ENCODE assay signal across 8 mouse cellular contexts in the genomic region with DNA sequence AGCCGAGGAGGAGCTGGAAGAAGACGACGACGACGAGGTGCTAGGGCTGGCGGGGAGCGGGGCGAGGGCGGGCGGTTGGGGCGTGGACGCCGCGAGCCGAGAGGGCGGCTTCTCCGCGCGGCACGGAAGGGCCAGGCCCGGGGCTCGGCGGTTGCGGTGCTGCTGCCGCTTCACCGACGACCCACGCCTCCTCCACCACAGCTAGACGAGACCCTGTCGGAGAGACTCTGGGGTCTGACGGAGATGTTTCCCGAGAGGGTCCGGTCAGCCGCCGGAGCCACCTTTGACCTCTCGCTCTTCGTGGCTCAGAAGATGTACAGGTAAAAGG. TPM values are rescaled to one million over a fixed set of nuclear protein-coding genes. Genes with fewer than 3 reads are reported as not detected.
DNase-seq lines count a peak whose midpoint lies in the region; ATAC-seq lines count a peak whose summit lies in the region.

No protein-coding gene starts in this region.

- no peaks in the 10 kb centered on the region for H3K9me3 ChIP-seq in heart, embryonic 16.5 days (replicated peaks; ENCODE audit: control insufficient read depth, low read length)
- H3K9me3 ChIP-seq in hindbrain, embryonic 11.5 days (ENCODE audit: control insufficient read depth, low read length), result no peaks in the 10 kb centered on the region
- H3K9me3 ChIP-seq in midbrain, embryonic 13.5 days, result no peaks in the 10 kb centered on the region

- WGBS in heart, embryonic 16.5 days, result under 1% methylated on average over 35 of the region's 37 CpGs
- under 1% methylated on average over 30 of the region's 37 CpGs for WGBS in hindbrain, embryonic 11.5 days
- under 1% methylated on average over 34 of the region's 37 CpGs for WGBS in midbrain, embryonic 13.5 days

- H3K27ac ChIP-seq in heart, embryonic 16.5 days (ENCODE audit: low read length), result peak overlapping the region; percentile 58
- H3K27ac ChIP-seq in hindbrain, embryonic 11.5 days (ENCODE audit: low read depth, low read length), result no peak overlapping the region
- 0 out of 2 replicates have a peak overlapping the region, but pooled peaks have one; percentile 56 for H3K27ac ChIP-seq in midbrain, embryonic 13.5 days

- 0 out of 2 replicates have a peak, but pooled peaks have one; percentile 5 for ATAC-seq in heart, embryonic 16.5 days (replicated peaks; ENCODE audit: extremely low read depth, insufficient read depth, low FRiP score)
- peak; percentile 45 for ATAC-seq in activated CD4-positive, CD25-positive, alpha-beta regulatory T cell, adult 4 months
- peak; percentile 66 for ATAC-seq in hindbrain, embryonic 11.5 days (ENCODE audit: low FRiP score)
- ATAC-seq in midbrain, embryonic 13.5 days, result peak; percentile 74
- ATAC-seq in megakaryocyte-erythroid progenitor cell, adult 5-6 weeks (replicated peaks; ENCODE audit: low FRiP score, low TSS enrichment, poor library complexity, severe bottlenecking), result no peak
- ATAC-seq in inflammation-experienced regulatory T-cells, adult 6 months, result no peak

- no peaks in the 10 kb centered on the region for H3K27me3 ChIP-seq in heart, embryonic 16.5 days (ENCODE audit: control insufficient read depth, insufficient read depth, low read length)
- no peaks in the 10 kb centered on the region for H3K27me3 ChIP-seq in hindbrain, embryonic 11.5 days (ENCODE audit: control insufficient read depth, insufficient read depth, low read length)
- H3K27me3 ChIP-seq in midbrain, embryonic 13.5 days, result no peaks in the 10 kb centered on the region

- no peak for DNase-seq in heart, adult 11 months
- DNase-seq in hindbrain, embryonic 11.5 days (ENCODE audit: low spot score), result no peak
- no peak for DNase-seq in kidney, adult 11 months

- H3K4me1 ChIP-seq in heart, embryonic 16.5 days (ENCODE audit: control insufficient read depth, insufficient read depth, low read length), result peaks cover 21% of the 10 kb centered on the region
- peaks cover 3% of the 10 kb centered on the region; the same call in 1 of the 2 replicates for H3K4me1 ChIP-seq in hindbrain, embryonic 11.5 days (replicated peaks; ENCODE audit: control insufficient read depth, insufficient read depth, low read length)
- peaks cover 7% of the 10 kb centered on the region for H3K4me1 ChIP-seq in midbrain, embryonic 13.5 days (replicated peaks)

- H3K4me2 ChIP-seq in heart, embryonic 16.5 days (ENCODE audit: low read depth, low read length), result peak overlapping the region; percentile 71
- peak overlapping the region; percentile 74 for H3K4me2 ChIP-seq in hindbrain, embryonic 11.5 days (replicated peaks; ENCODE audit: low read depth, low read length)
- H3K4me2 ChIP-seq in midbrain, embryonic 13.5 days (replicated peaks), result peak overlapping the region; percentile 90

- peak overlapping the region; percentile 95 for H3K9ac ChIP-seq in heart, embryonic 16.5 days (ENCODE audit: low read length)
- H3K9ac ChIP-seq in hindbrain, embryonic 11.5 days (ENCODE audit: low read depth, low read length), result peak overlapping the region; percentile 83
- peak overlapping the region; percentile 85 for H3K9ac ChIP-seq in midbrain, embryonic 13.5 days (replicated peaks)

- H3K36me3 ChIP-seq in heart, embryonic 16.5 days (ENCODE audit: control insufficient read depth, insufficient read depth), result peaks cover 28% of the 10 kb centered on the region
- peaks cover 5% of the 10 kb centered on the region; the same call in 1 of the 2 replicates for H3K36me3 ChIP-seq in hindbrain, embryonic 11.5 days (ENCODE audit: control insufficient read depth, insufficient read depth, low read length)
- H3K36me3 ChIP-seq in midbrain, embryonic 13.5 days, result peaks cover 60% of the 10 kb centered on the region

- H3K4me3 ChIP-seq in heart, embryonic 16.5 days (ENCODE audit: low read length), result peak overlapping the region; percentile 94
- H3K4me3 ChIP-seq in hindbrain, embryonic 11.5 days (ENCODE audit: low read depth, low read length), result peak overlapping the region; percentile 93
- peak overlapping the region; percentile 93 for H3K4me3 ChIP-seq in midbrain, embryonic 13.5 days (replicated peaks)

RNA-seq across cellular contexts. Expression of a gene that starts 0.3 kb away (rescaled TPM):
- 245 and 258 TPM in 2 replicates for polyA plus RNA-seq in heart, embryonic 16.5 days (2015; fragmentation: Nextera tagmentation; extraction: Ambion mirVana)
- 100 to 1,000 TPM; 217 to 224 TPM for polyA plus RNA-seq in activated CD4-positive, CD25-positive, alpha-beta regulatory T cell, adult 4 months (2017; shearing (Covaris generic))
- polyA plus RNA-seq in hindbrain, embryonic 11.5 days (2014; fragmentation: Nextera tagmentation; extraction: Ambion mirVana), result 337 and 338 TPM in 2 replicates
- polyA plus RNA-seq in midbrain, embryonic 13.5 days (2015; fragmentation: Nextera tagmentation; extraction: Ambion mirVana), result 254 and 260 TPM in 2 replicates
- total RNA-seq in megakaryocyte-erythroid progenitor cell, adult 5-6 weeks (2014; fragmentation: Nextera tagmentation), result 195 and 205 TPM in 2 replicates
- total RNA-seq in megakaryocyte-erythroid progenitor cell, adult 5-6 weeks (2017), result 85.4 and 108 TPM in 2 replicates
- polyA plus RNA-seq in inflammation-experienced regulatory T-cells, adult 6 months (2017; shearing (Covaris generic)), result 100 to 1,000 TPM; 185 to 255 (median 187) TPM

RNA-seq across cellular contexts. Expression of a gene that starts 11.9 kb away (rescaled TPM):
- 59.5 and 59.8 TPM in 2 replicates for polyA plus RNA-seq in heart, embryonic 16.5 days (2015; fragmentation: Nextera tagmentation; extraction: Ambion mirVana)
- 10 to 100 TPM; 16.2 to 17.6 TPM for polyA plus RNA-seq in activated CD4-positive, CD25-positive, alpha-beta regulatory T cell, adult 4 months (2017; shearing (Covaris generic))
- 74.6 and 76.1 TPM in 2 replicates for polyA plus RNA-seq in hindbrain, embryonic 11.5 days (2014; fragmentation: Nextera tagmentation; extraction: Ambion mirVana)
- 92.4 and 94.9 TPM in 2 replicates for polyA plus RNA-seq in midbrain, embryonic 13.5 days (2015; fragmentation: Nextera tagmentation; extraction: Ambion mirVana)
- total RNA-seq in megakaryocyte-erythroid progenitor cell, adult 5-6 weeks (2014; fragmentation: Nextera tagmentation), result 18.3 and 32.9 TPM in 2 replicates
- total RNA-seq in megakaryocyte-erythroid progenitor cell, adult 5-6 weeks (2017), result 57.0 and 65.7 TPM in 2 replicates
- polyA plus RNA-seq in inflammation-experienced regulatory T-cells, adult 6 months (2017; shearing (Covaris generic)), result 10 to 100 TPM; 15.7 to 18.3 (median 16.8) TPM

RNA-seq across cellular contexts. Expression of a gene that starts 12.2 kb away (rescaled TPM):
- polyA plus RNA-seq in heart, embryonic 16.5 days (2015; fragmentation: Nextera tagmentation; extraction: Ambion mirVana), result 0.75 and 1.1 TPM in 2 replicates
- polyA plus RNA-seq in activated CD4-positive, CD25-positive, alpha-beta regulatory T cell, adult 4 months (2017; shearing (Covaris generic)), result under 1 TPM in 1 of 2 experiments, not detected in 1; 0.26 TPM
- polyA plus RNA-seq in hindbrain, embryonic 11.5 days (2014; fragmentation: Nextera tagmentation; extraction: Ambion mirVana), result 3.7 and 6.0 TPM in 2 replicates
- 6.8 and 6.9 TPM in 2 replicates for polyA plus RNA-seq in midbrain, embryonic 13.5 days (2015; fragmentation: Nextera tagmentation; extraction: Ambion mirVana)
- 1.1 and 11.4 TPM in 2 replicates for total RNA-seq in megakaryocyte-erythroid progenitor cell, adult 5-6 weeks (2014; fragmentation: Nextera tagmentation)
- total RNA-seq in megakaryocyte-erythroid progenitor cell, adult 5-6 weeks (2017), result 2.2 TPM in 1 of 2 replicates, not detected in the other
- under 1 TPM in 2 of 3 experiments, not detected in 1; 0.26 to 0.75 TPM for polyA plus RNA-seq in inflammation-experienced regulatory T-cells, adult 6 months (2017; shearing (Covaris generic))

RNA-seq across cellular contexts. Expression of a gene that starts 16.8 kb away (rescaled TPM):
- 22.3 and 23.2 TPM in 2 replicates for polyA plus RNA-seq in heart, embryonic 16.5 days (2015; fragmentation: Nextera tagmentation; extraction: Ambion mirVana)
- 1 to 10 TPM; 2.9 to 3.6 TPM for polyA plus RNA-seq in activated CD4-positive, CD25-positive, alpha-beta regulatory T cell, adult 4 months (2017; shearing (Covaris generic))
- 12.2 and 14.7 TPM in 2 replicates for polyA plus RNA-seq in hindbrain, embryonic 11.5 days (2014; fragmentation: Nextera tagmentation; extraction: Ambion mirVana)
- 18.4 and 20.6 TPM in 2 replicates for polyA plus RNA-seq in midbrain, embryonic 13.5 days (2015; fragmentation: Nextera tagmentation; extraction: Ambion mirVana)
- 43.6 and 59.8 TPM in 2 replicates for total RNA-seq in megakaryocyte-erythroid progenitor cell, adult 5-6 weeks (2014; fragmentation: Nextera tagmentation)
- total RNA-seq in megakaryocyte-erythroid progenitor cell, adult 5-6 weeks (2017), result 43.8 and 49.8 TPM in 2 replicates
- polyA plus RNA-seq in inflammation-experienced regulatory T-cells, adult 6 months (2017; shearing (Covaris generic)), result 1 to 10 TPM; 3.3 to 4.6 (median 4.1) TPM

RNA-seq across cellular contexts. Expression of a gene that starts 19.7 kb away (rescaled TPM):
- 29.4 and 30.3 TPM in 2 replicates for polyA plus RNA-seq in heart, embryonic 16.5 days (2015; fragmentation: Nextera tagmentation; extraction: Ambion mirVana)
- polyA plus RNA-seq in activated CD4-positive, CD25-positive, alpha-beta regulatory T cell, adult 4 months (2017; shearing (Covaris generic)), result 10 to 100 TPM; 21.2 to 24.9 TPM
- 28.1 and 33.9 TPM in 2 replicates for polyA plus RNA-seq in hindbrain, embryonic 11.5 days (2014; fragmentation: Nextera tagmentation; extraction: Ambion mirVana)
- polyA plus RNA-seq in midbrain, embryonic 13.5 days (2015; fragmentation: Nextera tagmentation; extraction: Ambion mirVana), result 42.6 and 49.1 TPM in 2 replicates
- total RNA-seq in megakaryocyte-erythroid progenitor cell, adult 5-6 weeks (2014; fragmentation: Nextera tagmentation), result 73.3 and 79.3 TPM in 2 replicates
- 99.5 and 126 TPM in 2 replicates for total RNA-seq in megakaryocyte-erythroid progenitor cell, adult 5-6 weeks (2017)
- polyA plus RNA-seq in inflammation-experienced regulatory T-cells, adult 6 months (2017; shearing (Covaris generic)), result 10 to 100 TPM; 18.7 to 22.5 (median 21.5) TPM

Comparison
In these comparisons a context has a peak if more than half of its experiments do, and no peak if none do; other contexts are left out.
1. ATAC-seq: peak in heart, embryonic 16.5 days (single experiment), activated CD4-positive, CD25-positive, alpha-beta regulatory T cell, adult 4 months (single experiment), hindbrain, embryonic 11.5 days (single experiment) and midbrain, embryonic 13.5 days (single experiment); none in megakaryocyte-erythroid progenitor cell, adult 5-6 weeks (single experiment) and inflammation-experienced regulatory T-cells, adult 6 months (single experiment).
2. Peak in every context shown above with its lines, with median percentiles within 50 percentile points of each other: H3K4me2 ChIP-seq, H3K4me3 ChIP-seq and H3K9ac ChIP-seq.